Mouse (Mus musculus) G1E (cell line): ENCODE data around the gene Arhgdib. TPM values are rescaled to one million over a fixed set of nuclear protein-coding genes. Genes with fewer than 3 reads are reported as not detected.

ENCODE experiments used
- ATAC-seq: 2 replicates; pipeline ENCODE4 v1.8.0; 2016; ENCODE audit warnings: mild to moderate bottlenecking; ENCODE audit not compliant: insufficient number of reproducible peaks, poor library complexity, low FRiP score, severe bottlenecking; ENCODE audit errors: extremely low read depth
- DNase-seq: peaks from one replicate; pipeline ENCODE4 v3.0.0; 2012; ENCODE audit warnings: low spot score
- H3K27me3 ChIP-seq: 2 replicates; pipeline ENCODE4 v1.6.1; 2012; ENCODE audit warnings: mild to moderate bottlenecking, low read length, inconsistent platforms; ENCODE audit not compliant: insufficient read depth
- H3K36me3 ChIP-seq: replicated peaks from 2 replicates; pipeline ENCODE3; 2012; ENCODE audit warnings: mild to moderate bottlenecking, inconsistent platforms
- H3K4me1 ChIP-seq: 2 replicates; pipeline ENCODE4 v1.6.1; 2012; ENCODE audit warnings: low read depth, low read length, inconsistent platforms, mixed read lengths; ENCODE audit not compliant: insufficient read depth
- H3K4me3 ChIP-seq: 2 replicates; pipeline ENCODE4 v1.5.1; 2012; ENCODE audit warnings: low read depth, mild to moderate bottlenecking, inconsistent platforms, low read length, moderate library complexity, mixed read lengths
- H3K9me3 ChIP-seq: replicated peaks from 2 replicates; pipeline ENCODE4 v1.6.1; 2012; ENCODE audit warnings: inconsistent platforms
- CTCF ChIP-seq: IDR thresholded peaks from 2 replicates; pipeline ENCODE4 v1.5.1; 2012; ENCODE audit warnings: low read depth, low read length, inconsistent platforms, mixed read lengths
- GATA1 ChIP-seq: IDR thresholded peaks from 2 replicates; pipeline ENCODE4 v1.6.1; 2012; ENCODE audit warnings: borderline replicate concordance, low read length, inconsistent platforms, mixed read lengths
- GATA2 ChIP-seq: IDR thresholded peaks from 2 replicates; pipeline ENCODE4 v1.6.1; 2012; ENCODE audit warnings: low read depth, low read length, inconsistent platforms, borderline replicate concordance
- POLR2AphosphoS5 ChIP-seq: IDR thresholded peaks from 2 replicates; pipeline ENCODE4 v1.6.1; 2012; ENCODE audit warnings: low read depth, low read length, inconsistent platforms; ENCODE audit not compliant: insufficient replicate concordance
- TAL1 ChIP-seq: conservative IDR thresholded peaks from 2 replicates; pipeline ENCODE4 v1.6.1; 2012; ENCODE audit warnings: low read depth, low read length, inconsistent platforms, mixed read lengths
- polyA plus RNA-seq: library from polyadenylated mRNA; stranded (reverse); fragments of >175 nt; gene quantifications from 2 replicates; pipeline ENCODE4 v1.2.3, GENCODE M21; 2012
- total RNA-seq, 2 experiments: library from RNA; stranded (forward) in 1 of 2; stranded (reverse) in 1 of 2; fragments of 200-1000 nt in 1 of 2; fragments of >200 nt in 1 of 2; fragmentation: Nextera tagmentation in 1 of 2; gene quantifications; 2 replicates each; pipeline ENCODE4 v1.2.3; 2014 to 2017

Gene Arhgdib
- total and polyA plus RNA-seq, 3 experiments = 119 to 1,122 (median 661) TPM

GRCm38 (mm10) chr6:136883431-136883915 lies 58.2 kb downstream of the Arhgdib start:
- Histone ChIP-seq H3K36me3 (no peaks in the 10 kb centered on the region), H3K4me3 (no peak overlapping the region), H3K9me3 (no peaks in the 10 kb centered on the region), H3K27me3 (peaks cover 14% of the 10 kb centered on the region), H3K4me1 (no peaks in the 10 kb centered on the region)
- no peak for DNase-seq
- no peak for TF ChIP-seq POLR2AphosphoS5
- TF ChIP-seq CTCF = no peak
- TF ChIP-seq GATA2 = no peak
- no peak for TF ChIP-seq GATA1
- no peak for TF ChIP-seq TAL1
- ATAC-seq = no peak

GRCm38 (mm10) chr6:136881678-136882077 lies 60.0 kb downstream of the Arhgdib start:
- H3K9me3 ChIP-seq = no peaks in the 10 kb centered on the region
- ATAC-seq (no peak), DNase-seq (no peak)
- no peaks in the 10 kb centered on the region for H3K4me1 ChIP-seq
- no peak overlapping the region for H3K4me3 ChIP-seq
- no peaks in the 10 kb centered on the region for H3K36me3 ChIP-seq
- TF ChIP-seq GATA2 (no peak), GATA1 (no peak), TAL1 (no peak), CTCF (no peak), POLR2AphosphoS5 (no peak)
- H3K27me3 ChIP-seq = peaks cover 11% of the 10 kb centered on the region

GRCm38 (mm10) chr6:136875670-136876069 lies 66.0 kb downstream of the Arhgdib start, which contains the start of gene Mgp:
TSS of gene Mgp (minus strand) at chr6:136875823.
- Histone ChIP-seq H3K4me1 (no peaks in the 10 kb centered on the region), H3K36me3 (no peaks in the 10 kb centered on the region), H3K27me3 (peaks cover 13% of the 10 kb centered on the region), H3K9me3 (no peaks in the 10 kb centered on the region), H3K4me3 (no peak within 1 kb of the TSS)
- TF ChIP-seq CTCF (no peak), TAL1 (no peak), GATA1 (no peak), POLR2AphosphoS5 (no peak), GATA2 (no peak)
- DNase-seq = no peak
- no peak for ATAC-seq

GRCm38 (mm10) chr6:136874599-136874998 lies 67.1 kb downstream of the Arhgdib start:
- no peaks in the 10 kb centered on the region for H3K4me1 ChIP-seq
- ATAC-seq (no peak), DNase-seq (no peak)
- H3K27me3 ChIP-seq = peaks cover 13% of the 10 kb centered on the region
- TF ChIP-seq CTCF = no peak
- no peak for TF ChIP-seq POLR2AphosphoS5
- no peak for TF ChIP-seq TAL1
- TF ChIP-seq GATA2 = no peak
- TF ChIP-seq GATA1 = no peak
- H3K4me3 ChIP-seq = no peak overlapping the region
- H3K9me3 ChIP-seq = no peaks in the 10 kb centered on the region
- H3K36me3 ChIP-seq = no peaks in the 10 kb centered on the region

Other genes with a start within 250 kb of the Arhgdib start
- not detected in 2 replicates for gene Gucy2c, start 160.1 kb downstream of the Arhgdib start, total RNA-seq (2014; fragmentation: Nextera tagmentation)
- under 0.01 TPM in 1 of 2 replicates, not detected in the other for gene Gucy2c, start 160.1 kb downstream of the Arhgdib start, total RNA-seq (2017)
- not detected in 2 replicates for gene Gucy2c, start 160.1 kb downstream of the Arhgdib start, polyA plus RNA-seq
- gene Hist4h4, start 137.5 kb downstream of the Arhgdib start, total RNA-seq (2014; fragmentation: Nextera tagmentation) = 179 and 196 TPM in 2 replicates
- 60.9 and 79.0 TPM in 2 replicates for gene Hist4h4, start 137.5 kb downstream of the Arhgdib start, total RNA-seq (2017)
- gene Hist4h4, start 137.5 kb downstream of the Arhgdib start, polyA plus RNA-seq = 0.89 and 6.6 TPM in 2 replicates
- 17.4 and 23.6 TPM in 2 replicates for gene H2afj, start 133.7 kb downstream of the Arhgdib start, total RNA-seq (2014; fragmentation: Nextera tagmentation)
- gene H2afj, start 133.7 kb downstream of the Arhgdib start, total RNA-seq (2017) = 84.6 and 98.5 TPM in 2 replicates
- 479 and 625 TPM in 2 replicates for gene H2afj, start 133.7 kb downstream of the Arhgdib start, polyA plus RNA-seq
- gene BC049715, start 114.3 kb downstream of the Arhgdib start, total RNA-seq (2014; fragmentation: Nextera tagmentation) = 2.0 and 2.6 TPM in 2 replicates
- 1.5 and 1.9 TPM in 2 replicates for gene BC049715, start 114.3 kb downstream of the Arhgdib start, total RNA-seq (2017)
- 2.6 and 4.2 TPM in 2 replicates for gene BC049715, start 114.3 kb downstream of the Arhgdib start, polyA plus RNA-seq
- gene Wbp11, start 113.7 kb downstream of the Arhgdib start, total RNA-seq (2014; fragmentation: Nextera tagmentation) = 172 and 202 TPM in 2 replicates
- 35.3 and 49.0 TPM in 2 replicates for gene Wbp11, start 113.7 kb downstream of the Arhgdib start, total RNA-seq (2017)
- 307 and 347 TPM in 2 replicates for gene Wbp11, start 113.7 kb downstream of the Arhgdib start, polyA plus RNA-seq
- not detected in 2 replicates for gene Smco3, start 106.4 kb downstream of the Arhgdib start, total RNA-seq (2014; fragmentation: Nextera tagmentation)
- gene Smco3, start 106.4 kb downstream of the Arhgdib start, total RNA-seq (2017) = 0.12 and 0.38 TPM in 2 replicates
- not detected in 2 replicates for gene Smco3, start 106.4 kb downstream of the Arhgdib start, polyA plus RNA-seq
- gene Art4, start 84.2 kb downstream of the Arhgdib start, total RNA-seq (2014; fragmentation: Nextera tagmentation) = 14.2 and 27.8 TPM in 2 replicates
- 30.5 and 31.7 TPM in 2 replicates for gene Art4, start 84.2 kb downstream of the Arhgdib start, total RNA-seq (2017)
- 1.7 and 1.8 TPM in 2 replicates for gene Art4, start 84.2 kb downstream of the Arhgdib start, polyA plus RNA-seq
- not detected in 2 replicates for gene Mgp, start 66.1 kb downstream of the Arhgdib start, total RNA-seq (2014; fragmentation: Nextera tagmentation)
- 0.16 and 0.41 TPM in 2 replicates for gene Mgp, start 66.1 kb downstream of the Arhgdib start, total RNA-seq (2017)
- not detected in 2 replicates for gene Mgp, start 66.1 kb downstream of the Arhgdib start, polyA plus RNA-seq
- 0.34 TPM in 1 of 2 replicates, not detected in the other for gene Erp27, start 19.7 kb downstream of the Arhgdib start, total RNA-seq (2014; fragmentation: Nextera tagmentation)
- gene Erp27, start 19.7 kb downstream of the Arhgdib start, total RNA-seq (2017) = 0.76 and 0.87 TPM in 2 replicates
- not detected in 2 replicates for gene Erp27, start 19.7 kb downstream of the Arhgdib start, polyA plus RNA-seq
- not detected in 2 replicates for gene Pde6h, start 18.1 kb downstream of the Arhgdib start, total RNA-seq (2014; fragmentation: Nextera tagmentation)
- 0.05 and 0.06 TPM in 2 replicates for gene Pde6h, start 18.1 kb downstream of the Arhgdib start, total RNA-seq (2017)
- gene Pde6h, start 18.1 kb downstream of the Arhgdib start, polyA plus RNA-seq = not detected in 2 replicates
- gene Rerg, start 228.6 kb upstream of the Arhgdib start, total RNA-seq (2014; fragmentation: Nextera tagmentation) = not detected in 2 replicates
- 0.05 TPM in 1 of 2 replicates, not detected in the other for gene Rerg, start 228.6 kb upstream of the Arhgdib start, total RNA-seq (2017)
- not detected in 2 replicates for gene Rerg, start 228.6 kb upstream of the Arhgdib start, polyA plus RNA-seq